Mouse (Mus musculus) olfactory bulb, adult 2 months (tissue): Measurements from ENCODE around the gene Fabp3.

Experiments
- CTCF ChIP-seq: fragments of 200-500 bp; IDR thresholded peaks from 2 replicates; pipeline ENCODE4 v1.5.1; 2012; ENCODE audit warnings: low read depth, mild to moderate bottlenecking, low read length, moderate library complexity; ENCODE audit not compliant: insufficient read depth
- POLR2A ChIP-seq: fragments of 200-500 bp; IDR thresholded peaks from 2 replicates; pipeline ENCODE4 v1.6.1; 2012; ENCODE audit warnings: mild to moderate bottlenecking, low read depth, low read length, moderate library complexity; ENCODE audit not compliant: insufficient read depth

DNA sequence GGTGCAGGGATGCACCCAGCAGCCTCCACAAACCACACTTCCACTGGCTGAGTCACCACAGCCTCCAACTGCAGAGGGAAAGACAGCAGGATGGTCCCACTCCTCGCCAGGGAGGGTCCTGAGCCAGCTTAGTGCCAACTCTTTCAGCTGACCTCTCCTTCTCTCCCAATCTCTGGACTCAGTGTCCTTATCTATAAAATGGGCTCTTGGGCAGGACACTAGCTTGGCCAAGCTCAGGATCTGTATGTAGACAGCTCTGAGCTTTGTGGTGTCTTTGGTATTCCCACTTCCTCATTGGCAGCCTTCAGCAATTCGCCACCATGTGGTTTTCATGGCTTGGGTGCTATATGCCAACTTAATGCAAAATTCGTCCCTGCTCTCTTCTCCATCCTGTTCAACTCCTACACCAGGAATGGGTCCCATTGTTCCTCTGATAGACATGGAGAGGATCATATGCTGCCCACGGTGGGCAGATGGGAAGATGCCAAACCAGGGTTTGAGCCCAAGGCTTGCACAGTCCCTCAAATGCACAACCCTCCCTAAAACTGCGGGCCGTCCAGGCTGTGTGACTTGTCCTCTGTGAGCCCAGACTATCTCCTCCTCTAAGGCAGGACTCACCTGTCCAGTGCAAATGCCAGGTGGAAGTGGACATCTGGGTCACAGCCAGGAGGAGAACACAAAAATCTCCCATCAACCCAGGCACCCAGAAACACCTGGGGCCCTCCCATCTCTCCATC, 37.6 kb upstream of the Fabp3 start:
- TF ChIP-seq CTCF (no peak), POLR2A (no peak)
